9 mouse cellular contexts compared by ENCODE assay signal in genomic region chr1:154729269-154729980, GRCm38 (mm10).
DNase-seq lines count a peak whose midpoint lies in the region; ATAC-seq and TF ChIP-seq lines count a peak whose summit lies in the region.
"Had no signal": no experiment of that assay in that cellular context is flagged by ENCODE, and none has a peak within 500 bp of the region (broad histone marks: within the 10 kb centered on the region; RNA-seq: fewer than 3 reads in every experiment).

No protein-coding gene starts in this region.

- peak; percentile 72 for TF ChIP-seq CTCF in Patski (IDR thresholded peaks at IDR 0.05)
- peak; percentile 87 for TF ChIP-seq CTCF in liver, postnatal 0 days (IDR thresholded peaks at IDR 0.05; ENCODE audit: low read depth)

- H3K4me1 ChIP-seq in liver, postnatal 0 days (ENCODE audit: insufficient read depth), result no peaks in the 10 kb centered on the region

- 52% methylated on average over 6 of the region's 6 CpGs for WGBS in liver, postnatal 0 days (ENCODE audit: insufficient replicate concordance)

- no peaks in the 10 kb centered on the region for H3K36me3 ChIP-seq in liver, postnatal 0 days (replicated peaks; ENCODE audit: insufficient read depth, low read length)
- H3K36me3 ChIP-seq: limb, embryonic 13.5 days had no signal

- TF ChIP-seq EP300 in liver, postnatal 0 days (IDR thresholded peaks at IDR 0.05; ENCODE audit: low read depth), result no peak

- peaks cover 74% of the 10 kb centered on the region for H3K27me3 ChIP-seq in Patski
- H3K27me3 ChIP-seq in liver, postnatal 0 days (ENCODE audit: insufficient read depth, low read length), result peaks cover 48% of the 10 kb centered on the region

- DNase-seq in CD4-positive, CD25-positive, alpha-beta regulatory T cell, adult 2 months (ENCODE audit: low read depth, low spot score), result peak; percentile 54
- DNase-seq in Patski (ENCODE audit: low read depth, low spot score), result peak; percentile 7
- DNase-seq in cerebellum, adult 9-10 months, result peak; percentile 89
- DNase-seq in frontal cortex, adult 2 months (ENCODE audit: extremely low spot score in 1 of 2, low spot score in 1 of 2), result peak; percentile 74 to 98
- DNase-seq in kidney, postnatal 25 days, result peak; percentile 72 to 90
- peak; percentile 76 for DNase-seq in liver, postnatal 0 days
- DNase-seq in right cerebral cortex, postnatal 25 days, result peak; percentile 73

- H3K27ac ChIP-seq in liver, postnatal 0 days (ENCODE audit: low read depth), result no peak overlapping the region
- H3K27ac ChIP-seq: limb, embryonic 13.5 days had no signal

- ATAC-seq in CD4-positive, CD25-positive, alpha-beta regulatory T cell, adult 4 months, result no peak
- ATAC-seq in Patski, result peak; percentile 74
- no peak for ATAC-seq in liver, postnatal 0 days

- H3K4me2 ChIP-seq in liver, postnatal 0 days (ENCODE audit: low read depth, low read length), result no peak overlapping the region
- H3K4me2 ChIP-seq: limb, embryonic 13.5 days had no signal

- no peaks in the 10 kb centered on the region for H3K9me3 ChIP-seq in liver, postnatal 0 days (ENCODE audit: low read length)
- H3K9me3 ChIP-seq: limb, embryonic 13.5 days had no signal

- no peak overlapping the region for H3K9ac ChIP-seq in liver, postnatal 0 days (replicated peaks)
- H3K9ac ChIP-seq: limb, embryonic 13.5 days had no signal

- in situ Hi-C loops in Patski (cut with MboI; ENCODE audit: low pct_unique_long_range_greater_than_20kb), result loop anchor here (5.0 kb wide), 2 partner anchors 447 to 837 kb away; partner anchors contain the start of gene Teddm1a

- H3K4me3 ChIP-seq in liver, postnatal 0 days (ENCODE audit: low read depth, low read length), result no peak overlapping the region
- H3K4me3 ChIP-seq: limb, embryonic 13.5 days had no signal

- POLR2A ChIA-PET in Patski (lab: Charles Lee), result no interaction called here

- CTCF ChIA-PET in Patski (lab: Charles Lee), result interaction anchor here (0.7 kb wide), 2 partner anchors 15 to 834 kb away, joined by 3 read pairs; no protein-coding TSS in a partner anchor

Comparison
In these comparisons a context has a peak if more than half of its experiments do, and no peak if none do; other contexts are left out.
1. DNase-seq: peak in every context shown above with its lines; median percentile 89 in cerebellum, adult 9-10 months; 86 in frontal cortex, adult 2 months; 81 in kidney, postnatal 25 days; 76 in liver, postnatal 0 days; 73 in right cerebral cortex, postnatal 25 days; 54 in CD4-positive, CD25-positive, alpha-beta regulatory T cell, adult 2 months; 7 in Patski.